Mouse (Mus musculus) stomach, postnatal 0 days (tissue): ENCODE data around the gene Zfp472. TPM values are rescaled to one million over a fixed set of nuclear protein-coding genes. Genes with fewer than 3 reads are reported as not detected.
"Not testable (repeated sequence)": the region's sequence is repeated elsewhere in the genome, so short reads cannot be mapped to it uniquely, and the experiment has no call there.

Source experiments
- ATAC-seq: fragments of 200-750 bp; cut with Nextera tagmentation; 2 replicates; pipeline ENCODE4 v1.8.0; 2017; ENCODE audit not compliant: low FRiP score, low TSS enrichment
- DNase-seq: peaks from one replicate; pipeline ENCODE4 v3.0.0-alpha.2; 2016; ENCODE audit warnings: low spot score
- H3K27ac ChIP-seq: fragments of 300-500 bp; sonication (generic); replicated peaks from 2 replicates; pipeline ENCODE4 v1.5.1; 2014; ENCODE audit warnings: mild to moderate bottlenecking, control low read depth
- H3K27me3 ChIP-seq: fragments of 300-500 bp; sonication (generic); 2 replicates; pipeline ENCODE4 v1.6.1; 2014; ENCODE audit warnings: low read length; ENCODE audit not compliant: control insufficient read depth, insufficient read depth
- H3K36me3 ChIP-seq: fragments of 300-500 bp; sonication (generic); 2 replicates; pipeline ENCODE4 v1.6.1; 2014; ENCODE audit warnings: low read length, mixed read lengths; ENCODE audit not compliant: control insufficient read depth, insufficient read depth
- H3K4me1 ChIP-seq: fragments of 300-500 bp; sonication (generic); replicated peaks from 2 replicates; pipeline ENCODE4 v1.6.1; 2014; ENCODE audit warnings: antibody characterized with exemption; ENCODE audit not compliant: control insufficient read depth, insufficient read depth
- H3K4me2 ChIP-seq: fragments of 300-500 bp; sonication (generic); replicated peaks from 2 replicates; pipeline ENCODE4 v1.6.1; 2014; ENCODE audit warnings: low read depth, mild to moderate bottlenecking, control low read depth, moderate library complexity
- H3K4me3 ChIP-seq: fragments of 300-500 bp; sonication (generic); 2 replicates; pipeline ENCODE4 v1.5.1; 2014; ENCODE audit warnings: low read depth, low read length, control low read depth
- H3K9ac ChIP-seq: fragments of 300-500 bp; sonication (generic); 2 replicates; pipeline ENCODE4 v1.6.1; 2014; ENCODE audit warnings: mild to moderate bottlenecking, low read length, control low read depth, mixed read lengths
- H3K9me3 ChIP-seq: fragments of 300-500 bp; sonication (generic); 2 replicates; pipeline ENCODE4 v1.6.1; 2016; ENCODE audit warnings: low read length; ENCODE audit not compliant: control insufficient read depth
- CTCF ChIP-seq: IDR thresholded peaks from 2 replicates; pipeline ENCODE4 v1.5.1; 2016; ENCODE audit warnings: antibody characterized with exemption, low read depth, mild to moderate bottlenecking, moderate library complexity
- EP300 ChIP-seq: optimal IDR thresholded peaks from 2 replicates; pipeline ENCODE3; 2016; ENCODE audit warnings: antibody characterized with exemption
- WGBS: fragments of 180-500 bp; shearing (Covaris S2); extraction: QIAGEN DNeasy Blood & Tissue Kit; methylation state at CpG from one replicate; pipeline ENCODE4 v1.1.7; 2014; 5-methylcytosine and 5-hydroxymethylcytosine counted together
- polyA plus RNA-seq: library from polyadenylated mRNA; unstranded; fragments of >200 nt; fragmentation: Nextera tagmentation; extraction: Ambion mirVana; gene quantifications from 2 replicates; pipeline ENCODE4 v1.2.1, GENCODE M21; 2015

The Zfp472 gene
- polyA plus RNA-seq, 1 experiment from 2014 or later, result 5.6 TPM

DNA sequence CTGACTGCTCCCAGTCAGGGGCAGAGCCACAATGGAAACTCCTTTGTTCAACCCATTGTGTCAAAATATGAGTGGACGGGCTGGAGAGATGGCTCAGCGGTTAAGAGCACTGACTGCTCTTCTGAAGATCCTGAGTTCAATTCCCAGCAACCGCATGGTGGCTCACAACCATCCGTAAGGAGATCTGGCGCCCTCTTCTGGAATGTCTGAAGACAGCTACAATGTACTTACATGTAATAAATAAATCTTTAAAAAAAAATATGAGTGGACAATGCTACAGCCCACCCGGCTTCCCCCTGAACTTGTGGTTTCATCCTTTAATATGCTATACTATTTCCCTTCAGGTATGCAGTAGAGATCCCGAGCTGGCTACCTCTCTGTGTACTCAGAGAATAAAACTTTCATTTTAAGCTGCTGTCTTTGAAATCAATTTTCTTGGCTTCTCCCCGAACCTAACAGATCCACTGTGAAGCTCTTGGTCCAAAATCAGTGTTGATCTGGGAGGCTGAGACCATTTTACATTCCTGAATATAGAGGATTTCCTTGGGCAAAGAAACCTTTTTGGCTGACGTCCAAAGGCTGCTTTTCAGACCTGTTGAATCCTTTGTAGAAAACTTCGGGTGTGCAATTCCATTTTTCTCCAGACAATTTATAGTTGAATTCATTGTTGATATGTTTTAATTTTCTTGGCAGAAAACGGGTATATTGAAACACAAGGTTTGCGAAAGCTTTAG is 26.5 kb downstream of the Zfp472 start:
- Histone ChIP-seq H3K27me3 (no peaks in the 10 kb centered on the region), H3K36me3 (peaks cover 2% of the 10 kb centered on the region; the same call in 1 of the 2 replicates), H3K4me3 (peak overlapping the region; percentile 61; the same call in 1 of the 2 replicates), H3K4me2 (peak overlapping the region; percentile 66), H3K27ac (no peak overlapping the region), H3K9ac (peak overlapping the region; percentile 66), H3K4me1 (peaks cover 6% of the 10 kb centered on the region; the same call in 1 of the 2 replicates), H3K9me3 (no peaks in the 10 kb centered on the region)
- TF ChIP-seq EP300 (no peak), CTCF (peak; percentile 59)
- no peak for ATAC-seq
- DNase-seq, result no peak
- 62% methylated on average over 12 of the region's 12 CpGs for WGBS

DNA sequence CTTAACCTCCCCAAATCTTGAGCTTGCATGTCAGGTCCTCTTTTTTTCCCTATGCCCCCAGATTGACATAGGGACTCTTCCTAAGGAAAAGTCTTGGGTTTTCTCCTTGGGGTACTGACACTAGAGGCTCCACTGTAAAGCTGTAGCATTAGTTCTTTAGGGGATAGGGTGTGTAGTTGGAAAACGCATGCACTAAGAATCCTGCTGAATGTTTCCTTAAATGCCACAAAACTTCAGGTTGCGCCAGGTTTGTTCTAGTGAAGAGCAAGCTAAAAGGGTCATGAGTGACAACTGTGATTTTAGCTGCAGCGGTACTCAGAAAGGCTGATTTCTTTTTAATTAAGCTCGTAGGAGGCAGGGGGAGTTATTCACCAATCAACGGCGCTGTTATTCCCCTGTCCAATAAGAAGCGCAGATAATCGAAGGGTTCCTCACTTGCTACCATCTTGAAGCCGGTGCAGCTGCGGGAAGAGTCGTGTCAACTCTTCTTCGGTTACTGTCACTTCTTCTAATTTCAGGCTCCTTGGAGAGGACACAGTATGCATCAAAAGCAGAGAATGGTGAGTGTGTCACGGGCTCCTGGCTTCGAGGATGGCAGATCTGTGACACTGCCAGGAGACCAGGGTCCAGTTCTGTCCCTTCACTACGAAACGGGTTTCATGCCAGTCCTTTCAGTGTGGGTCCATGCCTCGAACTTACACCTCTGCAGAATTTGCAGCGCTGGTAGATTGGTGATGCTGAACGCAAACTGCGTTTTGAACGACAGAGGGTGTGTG is 27.3 kb downstream of the Zfp472 start, which contains the start of gene Zfp952:
Zfp952 (plus strand) TSS at position 431 of the 776 bp plus-strand sequence.
- Histone ChIP-seq H3K27ac (peak within 1 kb of the TSS; percentile 49), H3K36me3 (peaks cover 2% of the 10 kb centered on the region; the same call in 1 of the 2 replicates), H3K27me3 (no peaks in the 10 kb centered on the region), H3K4me2 (peak within 1 kb of the TSS; percentile 66), H3K4me1 (peaks cover 6% of the 10 kb centered on the region; the same call in 1 of the 2 replicates), H3K9ac (peak within 1 kb of the TSS; percentile 66), H3K9me3 (no peaks in the 10 kb centered on the region), H3K4me3 (peak within 1 kb of the TSS; percentile 61)
- TF ChIP-seq CTCF (no peak), EP300 (peak; percentile 35)
- ATAC-seq (peak; percentile 98), DNase-seq (peak; percentile 83)
- 1% methylated on average over 21 of the region's 21 CpGs for WGBS

DNA sequence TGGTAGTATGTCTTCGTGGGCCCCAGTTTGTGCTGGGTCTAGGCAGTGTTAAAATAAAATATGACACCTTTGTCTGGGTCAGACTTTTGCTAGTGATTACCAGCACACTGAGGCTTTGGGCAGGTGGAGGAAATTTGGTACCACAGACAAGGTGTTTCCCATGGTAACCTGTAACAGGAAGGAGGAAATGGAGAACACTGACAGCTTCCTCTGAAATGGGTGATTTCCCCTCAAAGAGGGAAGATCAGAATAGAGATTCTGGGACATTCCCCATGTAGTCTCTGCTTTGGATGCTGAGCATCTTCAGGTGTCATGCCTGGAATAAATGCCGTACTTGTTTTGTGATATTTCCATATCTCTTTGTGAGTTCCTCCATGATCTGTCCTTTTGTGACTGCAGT is 32.9 kb downstream of the Zfp472 start:
- 96% methylated on average over 2 of the region's 2 CpGs for WGBS

GRCm38 (mm10) chr17:33008337-33008736 is 42.7 kb downstream of the Zfp472 start:
- Histone ChIP-seq H3K4me1 (no peaks in the 10 kb centered on the region), H3K36me3 (peaks cover 12% of the 10 kb centered on the region), H3K27ac (no peak overlapping the region), H3K9ac (no peak overlapping the region), H3K9me3 (0 out of 2 replicates have a peak, but pooled peaks cover 8% of the 10 kb centered on the region), H3K4me3 (no peak overlapping the region), H3K27me3 (no peaks in the 10 kb centered on the region), H3K4me2 (no peak overlapping the region)
- TF ChIP-seq EP300, result no peak
- TF ChIP-seq CTCF, result peak; percentile 31; the same call in 1 of the 2 replicates
- ATAC-seq (no peak), DNase-seq (no peak)
- WGBS, result 43% methylated on average over 9 of the region's 9 CpGs

More for the DNA sequence above, 32.9 kb downstream of the Zfp472 start:
- no peak overlapping the region for H3K4me2 ChIP-seq
- no peak for ATAC-seq
- peaks cover 19% of the 10 kb centered on the region for H3K36me3 ChIP-seq
- H3K27ac ChIP-seq, result no peak overlapping the region
- H3K9ac ChIP-seq, result no peak overlapping the region
- no peak for DNase-seq
- TF ChIP-seq CTCF (no peak), EP300 (no peak)
- peaks cover 6% of the 10 kb centered on the region; the same call in 1 of the 2 replicates for H3K4me1 ChIP-seq
- H3K4me3 ChIP-seq, result no peak overlapping the region
- peaks cover 7% of the 10 kb centered on the region; the same call in 1 of the 2 replicates for H3K9me3 ChIP-seq
- no peaks in the 10 kb centered on the region for H3K27me3 ChIP-seq

DNA sequence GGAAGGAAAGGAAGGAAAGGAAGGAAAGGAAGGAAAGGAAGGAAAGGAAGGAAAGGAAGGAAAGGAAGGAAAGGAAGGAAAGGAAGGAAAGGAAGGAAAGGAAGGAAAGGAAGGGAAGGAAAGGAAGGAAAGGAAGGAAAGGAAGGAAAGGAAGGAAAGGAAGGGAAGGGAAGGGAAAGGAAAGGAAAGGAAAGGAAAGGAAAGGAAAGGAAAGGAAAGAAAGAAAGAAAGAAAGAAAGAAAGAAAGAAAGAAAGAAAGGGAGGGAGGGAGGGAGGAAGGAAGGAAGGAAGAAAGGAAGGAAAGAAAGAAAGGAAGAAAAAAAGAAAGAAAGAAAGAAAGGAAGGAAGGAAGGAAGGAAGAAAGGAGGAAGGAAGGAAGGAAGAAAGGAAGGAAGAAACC is 54.8 kb downstream of the Zfp472 start:
- not testable (repeated sequence) for DNase-seq, H3K4me3 ChIP-seq, ATAC-seq, H3K27me3 ChIP-seq, H3K27ac ChIP-seq, H3K4me1 ChIP-seq, H3K9ac ChIP-seq, H3K4me2 ChIP-seq
- H3K36me3 ChIP-seq, result peaks cover 27% of the 10 kb centered on the region
- peaks cover 32% of the 10 kb centered on the region for H3K9me3 ChIP-seq

Other genes starting within 250 kb of the Zfp472 start
- 13.0 and 13.7 TPM in 2 replicates for gene Zfp871, start 177.5 kb upstream of the Zfp472 start, polyA plus RNA-seq
- 1.1 and 1.5 TPM in 2 replicates for gene Zfp811, start 155.9 kb upstream of the Zfp472 start, polyA plus RNA-seq
- 5.1 and 5.7 TPM in 2 replicates for gene Zfp799, start 135.6 kb upstream of the Zfp472 start, polyA plus RNA-seq
- 2.6 and 2.7 TPM in 2 replicates for gene Zfp870, start 74.2 kb upstream of the Zfp472 start, polyA plus RNA-seq
- not detected in 2 replicates for gene Cyp4f14, start 48.5 kb upstream of the Zfp472 start, polyA plus RNA-seq
- gene Cyp4f13, start 18.4 kb upstream of the Zfp472 start, polyA plus RNA-seq, result 15.5 and 19.2 TPM in 2 replicates
- 4.6 TPM in 2 replicates for gene Zfp952, start 27.3 kb downstream of the Zfp472 start, polyA plus RNA-seq
- 3.1 and 3.2 TPM in 2 replicates for gene Zfp763, start 67.6 kb downstream of the Zfp472 start, polyA plus RNA-seq
- not detected in 2 replicates for gene 4921501E09Rik, start 102.2 kb downstream of the Zfp472 start, polyA plus RNA-seq
- 2.5 and 3.7 TPM in 2 replicates for gene Zfp563, start 123.5 kb downstream of the Zfp472 start, polyA plus RNA-seq
- 0.02 TPM in 1 of 2 replicates, not detected in the other for gene Morc2b, start 173.9 kb downstream of the Zfp472 start, polyA plus RNA-seq
- not detected in 2 replicates for gene Olfr55, start 202.6 kb downstream of the Zfp472 start, polyA plus RNA-seq
- not detected in 2 replicates for gene Olfr239, start 225.5 kb downstream of the Zfp472 start, polyA plus RNA-seq